Mouse (Mus musculus) intestine, embryonic 15.5 days (tissue): Measurements from ENCODE around the gene Timm50. TPM values are rescaled to one million over a fixed set of nuclear protein-coding genes. Genes with fewer than 3 reads are reported as not detected.

Experiments
- ATAC-seq: fragments of 200-750 bp; cut with Nextera tagmentation; 2 replicates; pipeline ENCODE4 v1.8.0; 2017; ENCODE audit warnings: moderate TSS enrichment, moderate library complexity
- H3K27ac ChIP-seq: fragments of 300-500 bp; sonication (generic); 2 replicates; pipeline ENCODE4 v1.5.1; 2015; ENCODE audit warnings: mild to moderate bottlenecking, inconsistent platforms
- H3K27me3 ChIP-seq: fragments of 300-500 bp; sonication (generic); replicated peaks from 2 replicates; pipeline ENCODE4 v1.6.1; 2015; ENCODE audit warnings: inconsistent platforms
- H3K36me3 ChIP-seq: fragments of 300-500 bp; sonication (generic); 2 replicates; pipeline ENCODE4 v1.6.1; 2015; ENCODE audit warnings: inconsistent platforms
- H3K4me1 ChIP-seq: fragments of 300-500 bp; sonication (generic); replicated peaks from 2 replicates; pipeline ENCODE4 v1.6.1; 2015; ENCODE audit warnings: inconsistent platforms
- H3K4me2 ChIP-seq: fragments of 300-500 bp; sonication (generic); replicated peaks from 2 replicates; pipeline ENCODE4 v1.6.1; 2015; ENCODE audit warnings: mild to moderate bottlenecking, inconsistent platforms
- H3K4me3 ChIP-seq: fragments of 300-500 bp; sonication (generic); replicated peaks from 2 replicates; pipeline ENCODE4 v1.5.1; 2015; ENCODE audit warnings: inconsistent platforms
- H3K9ac ChIP-seq: fragments of 300-500 bp; sonication (generic); 2 replicates; pipeline ENCODE4 v1.6.1; 2015; ENCODE audit warnings: inconsistent platforms
- H3K9me3 ChIP-seq: fragments of 300-500 bp; sonication (generic); 2 replicates; pipeline ENCODE4 v1.6.1; 2016; ENCODE audit warnings: inconsistent platforms
- WGBS: fragments of 180-500 bp; shearing (Covaris S2); methylation state at CpG from one replicate; pipeline ENCODE4 v1.1.7; 2015; 5-methylcytosine and 5-hydroxymethylcytosine counted together
- polyA plus RNA-seq: library from polyadenylated mRNA; unstranded; fragments of >200 nt; fragmentation: Nextera tagmentation; extraction: Ambion mirVana; gene quantifications from 2 replicates; pipeline ENCODE4 v1.2.1, GENCODE M21; 2015

Timm50 gene
- polyA plus RNA-seq, 1 experiment from 2014 or later, result 165 TPM

- Histone ChIP-seq H3K4me3 (no peak overlapping the region), H3K9ac (no peak overlapping the region), H3K27ac (no peak overlapping the region), H3K36me3 (no peaks in the 10 kb centered on the region), H3K9me3 (no peaks in the 10 kb centered on the region), H3K4me1 (peaks cover 7% of the 10 kb centered on the region), H3K27me3 (no peaks in the 10 kb centered on the region), H3K4me2 (no peak overlapping the region)
- ATAC-seq, result no peak
- 76% methylated on average over 7 of the region's 7 CpGs for WGBS
Measured at GRCm38 (mm10) chr7:28280630-28281029, 31.2 kb downstream of the Timm50 start.

GRCm38 (mm10) chr7:28278279-28278652, 33.6 kb downstream of the Timm50 start:
- peak overlapping the region; percentile 94 for H3K4me2 ChIP-seq
- H3K4me1 ChIP-seq, result peaks cover 7% of the 10 kb centered on the region
- H3K36me3 ChIP-seq, result no peaks in the 10 kb centered on the region
- no peaks in the 10 kb centered on the region for H3K27me3 ChIP-seq
- peak overlapping the region; percentile 68 for H3K4me3 ChIP-seq
- no peaks in the 10 kb centered on the region for H3K9me3 ChIP-seq
- ATAC-seq, result no peak
- peak overlapping the region; percentile 80 for H3K9ac ChIP-seq
- no peak overlapping the region for H3K27ac ChIP-seq
- WGBS, result 84% methylated on average over 7 of the region's 7 CpGs

GRCm38 (mm10) chr7:28277615-28278278, 34.1 kb downstream of the Timm50 start, which contains the start of gene Eid2b:
Gene Eid2b, plus strand, starts transcription at chr7:28277739.
- 3% methylated on average over 68 of the region's 68 CpGs for WGBS
- H3K27ac ChIP-seq, result peak within 1 kb of the TSS; percentile 52

GRCm38 (mm10) chr7:28277237-28277614, 34.6 kb downstream of the Timm50 start:
- Histone ChIP-seq H3K4me1 (peaks cover 7% of the 10 kb centered on the region), H3K9ac (no peak overlapping the region), H3K4me2 (no peak overlapping the region), H3K27ac (no peak overlapping the region), H3K27me3 (no peaks in the 10 kb centered on the region), H3K36me3 (no peaks in the 10 kb centered on the region), H3K9me3 (no peaks in the 10 kb centered on the region), H3K4me3 (no peak overlapping the region)
- WGBS, result 53% methylated on average over 8 of the region's 8 CpGs
- ATAC-seq, result peak; percentile 36; the same call in 1 of the 2 replicates

More at GRCm38 (mm10) chr7:28277615-28278278, 34.1 kb downstream of the Timm50 start, which contains the start of gene Eid2b:
- Histone ChIP-seq H3K27me3 (no peaks in the 10 kb centered on the region), H3K4me3 (peak within 1 kb of the TSS; percentile 68), H3K4me1 (peaks cover 7% of the 10 kb centered on the region), H3K4me2 (peak within 1 kb of the TSS; percentile 94), H3K9me3 (no peaks in the 10 kb centered on the region), H3K9ac (peak within 1 kb of the TSS; percentile 80), H3K36me3 (no peaks in the 10 kb centered on the region)
- ATAC-seq, result peak; percentile 89

- H3K27ac ChIP-seq, result no peak overlapping the region
- H3K36me3 ChIP-seq, result peaks cover 4% of the 10 kb centered on the region; the same call in 1 of the 2 replicates
- no peak overlapping the region for H3K9ac ChIP-seq
- H3K27me3 ChIP-seq, result no peaks in the 10 kb centered on the region
- no peak overlapping the region for H3K4me3 ChIP-seq
- no peaks in the 10 kb centered on the region for H3K9me3 ChIP-seq
- ATAC-seq, result no peak
- no peaks in the 10 kb centered on the region for H3K4me1 ChIP-seq
- no peak overlapping the region for H3K4me2 ChIP-seq
- WGBS, result 74% methylated on average over 3 of the region's 3 CpGs
Measured at GRCm38 (mm10) chr7:28271761-28272160, 40.1 kb downstream of the Timm50 start.

- H3K4me2 ChIP-seq, result 0 out of 2 replicates have a peak overlapping the region, but pooled peaks have one; percentile 83
- WGBS, result 95% methylated on average over 12 of the region's 12 CpGs
- H3K27me3 ChIP-seq, result no peaks in the 10 kb centered on the region
- no peaks in the 10 kb centered on the region for H3K9me3 ChIP-seq
- H3K27ac ChIP-seq, result no peak overlapping the region
- H3K4me3 ChIP-seq, result no peak overlapping the region
- ATAC-seq, result no peak
- peaks cover 4% of the 10 kb centered on the region; the same call in 1 of the 2 replicates for H3K36me3 ChIP-seq
- H3K4me1 ChIP-seq, result no peaks in the 10 kb centered on the region
- no peak overlapping the region for H3K9ac ChIP-seq
Measured at GRCm38 (mm10) chr7:28269355-28269754, 42.5 kb downstream of the Timm50 start.

GRCm38 (mm10) chr7:28268576-28268975, 43.3 kb downstream of the Timm50 start:
- ATAC-seq, result 0 out of 2 replicates have a peak, but pooled peaks have one; percentile 2
- Histone ChIP-seq H3K4me1 (no peaks in the 10 kb centered on the region), H3K36me3 (peaks cover 4% of the 10 kb centered on the region; the same call in 1 of the 2 replicates), H3K9me3 (no peaks in the 10 kb centered on the region), H3K4me3 (peak overlapping the region; percentile 88), H3K27me3 (no peaks in the 10 kb centered on the region), H3K4me2 (peak overlapping the region; percentile 83), H3K27ac (peak overlapping the region; percentile 88; the same call in 1 of the 2 replicates), H3K9ac (peak overlapping the region; percentile 98)
- WGBS, result 28% methylated on average over 16 of the region's 16 CpGs

GRCm38 (mm10) chr7:28268042-28268531, 43.8 kb downstream of the Timm50 start:
- peak overlapping the region; percentile 98 for H3K9ac ChIP-seq

GRCm38 (mm10) chr7:28267129-28268041, 44.5 kb downstream of the Timm50 start, which contains the start of gene Eid2:
Gene Eid2, plus strand, starts transcription at chr7:28267881.
- Histone ChIP-seq H3K4me3 (peak within 1 kb of the TSS; percentile 88), H3K4me1 (no peaks in the 10 kb centered on the region), H3K36me3 (peaks cover 4% of the 10 kb centered on the region; the same call in 1 of the 2 replicates), H3K27ac (peak within 1 kb of the TSS; percentile 88), H3K9me3 (no peaks in the 10 kb centered on the region), H3K27me3 (no peaks in the 10 kb centered on the region), H3K4me2 (peak within 1 kb of the TSS; percentile 83), H3K9ac (peak within 1 kb of the TSS; percentile 98)
- ATAC-seq, result peak; percentile 91
- 6% methylated on average over 57 of the region's 57 CpGs for WGBS

More at GRCm38 (mm10) chr7:28268042-28268531, 43.8 kb downstream of the Timm50 start:
- under 1% methylated on average over 62 of the region's 62 CpGs for WGBS
- Histone ChIP-seq H3K27me3 (no peaks in the 10 kb centered on the region), H3K4me1 (no peaks in the 10 kb centered on the region), H3K36me3 (peaks cover 4% of the 10 kb centered on the region; the same call in 1 of the 2 replicates), H3K27ac (peak overlapping the region; percentile 88), H3K9me3 (no peaks in the 10 kb centered on the region), H3K4me3 (peak overlapping the region; percentile 88), H3K4me2 (peak overlapping the region; percentile 83)
- peak; percentile 87 for ATAC-seq

GRCm38 (mm10) chr7:28265391-28265790, 46.5 kb downstream of the Timm50 start:
- ATAC-seq, result no peak
- Histone ChIP-seq H3K36me3 (peaks cover 4% of the 10 kb centered on the region; the same call in 1 of the 2 replicates), H3K27ac (no peak overlapping the region), H3K4me1 (no peaks in the 10 kb centered on the region), H3K4me2 (no peak overlapping the region), H3K9me3 (no peaks in the 10 kb centered on the region), H3K4me3 (no peak overlapping the region), H3K27me3 (no peaks in the 10 kb centered on the region), H3K9ac (no peak overlapping the region)
- WGBS, result 87% methylated on average over 13 of the region's 13 CpGs

GRCm38 (mm10) chr7:28263786-28264185, 48.1 kb downstream of the Timm50 start:
- ATAC-seq, result 0 out of 2 replicates have a peak, but pooled peaks have one; percentile 31
- Histone ChIP-seq H3K9ac (no peak overlapping the region), H3K27me3 (no peaks in the 10 kb centered on the region), H3K36me3 (no peaks in the 10 kb centered on the region), H3K4me1 (no peaks in the 10 kb centered on the region), H3K4me3 (no peak overlapping the region), H3K4me2 (no peak overlapping the region), H3K27ac (no peak overlapping the region), H3K9me3 (no peaks in the 10 kb centered on the region)
- 5% methylated on average over 15 of the region's 15 CpGs for whole genome bisulfite sequencing

GRCm38 (mm10) chr7:28262861-28263260, 49.0 kb downstream of the Timm50 start:
- Histone ChIP-seq H3K4me1 (no peaks in the 10 kb centered on the region), H3K9ac (no peak overlapping the region), H3K36me3 (no peaks in the 10 kb centered on the region), H3K27me3 (no peaks in the 10 kb centered on the region), H3K4me3 (no peak overlapping the region), H3K4me2 (no peak overlapping the region), H3K9me3 (no peaks in the 10 kb centered on the region), H3K27ac (no peak overlapping the region)
- no peak for ATAC-seq
- WGBS, result 49% methylated on average over 5 of the region's 5 CpGs
